Mouse (Mus musculus) right cerebral cortex, postnatal 14 days (tissue): Measurements from ENCODE around the gene Prss36.
A peak's percentile ranks its signal among the peaks of the same experiment; 100 is the strongest.
"Not testable (repeated sequence)": the region's sequence is repeated elsewhere in the genome, so short reads cannot be mapped to it uniquely, and the experiment has no call there.

Experiments used
- DNase-seq: peaks from one replicate; pipeline ENCODE4 v3.0.0; 2022

Prss36 gene

DNA sequence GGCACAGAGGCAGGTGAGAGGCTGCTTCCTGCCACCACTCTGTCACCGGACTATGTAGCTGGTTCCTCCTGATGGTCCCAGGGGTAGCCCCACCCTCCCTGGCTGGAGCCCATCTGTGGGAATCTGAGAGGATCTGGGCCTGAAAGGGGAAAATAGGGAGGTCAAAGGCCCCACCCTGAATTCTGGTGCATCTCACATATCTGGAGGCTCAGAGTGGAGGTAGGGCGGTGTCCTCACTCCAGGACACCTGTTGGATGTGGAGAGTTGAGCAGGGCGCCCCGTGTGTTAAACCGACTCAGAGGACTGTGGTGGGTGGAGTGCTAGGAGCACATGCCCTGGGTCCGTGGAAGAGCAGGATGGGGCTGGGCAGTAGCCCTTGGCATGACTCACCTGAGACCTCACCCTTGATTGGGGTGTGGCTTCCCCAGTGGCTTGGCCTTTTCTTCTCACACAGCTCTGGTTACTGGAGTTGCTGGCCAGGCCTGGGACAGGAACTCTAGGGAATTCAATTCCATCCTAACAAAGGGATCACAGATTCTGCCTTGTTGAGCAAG, at the start of gene Prss36:
Prss36 (minus strand) TSS at position 256 of the 554 bp plus-strand sequence.
- no peak for DNase-seq

DNA sequence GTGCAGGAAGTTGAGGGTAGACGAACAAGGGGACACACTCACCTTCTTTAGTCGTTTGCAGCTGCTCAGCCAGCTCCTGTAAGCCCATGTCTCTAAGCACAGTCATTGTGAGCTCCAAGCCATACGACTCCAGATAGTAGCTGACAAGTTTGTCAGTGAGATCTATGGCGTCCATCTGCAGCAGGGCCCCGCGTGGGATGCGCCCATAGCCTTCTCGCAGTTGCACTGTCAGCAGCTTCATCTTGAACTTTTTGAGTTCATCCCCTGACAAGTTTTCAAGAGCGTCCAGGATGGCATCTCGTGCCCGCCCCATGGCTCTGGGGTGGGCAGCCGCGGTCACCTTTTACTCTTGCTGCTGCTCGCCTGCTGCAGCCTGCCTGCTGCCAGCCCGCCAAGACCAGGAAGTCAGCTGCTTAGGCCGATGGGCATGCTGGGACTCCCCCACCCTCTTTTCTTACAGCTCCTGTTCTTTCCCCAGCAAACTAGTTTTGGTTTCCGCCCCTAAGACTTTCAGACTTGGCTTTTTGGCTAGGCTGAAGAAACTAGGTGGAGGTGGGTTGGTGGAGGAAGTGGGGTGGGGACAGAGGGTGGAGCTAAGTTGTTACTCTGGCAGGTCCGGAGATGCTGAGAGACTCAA, 46.9 kb upstream of the Prss36 start, which contains the start of gene Pycard:
Pycard (minus strand) TSS at position 527 of the 637 bp plus-strand sequence.
- DNase-seq: peak; percentile 24

DNA sequence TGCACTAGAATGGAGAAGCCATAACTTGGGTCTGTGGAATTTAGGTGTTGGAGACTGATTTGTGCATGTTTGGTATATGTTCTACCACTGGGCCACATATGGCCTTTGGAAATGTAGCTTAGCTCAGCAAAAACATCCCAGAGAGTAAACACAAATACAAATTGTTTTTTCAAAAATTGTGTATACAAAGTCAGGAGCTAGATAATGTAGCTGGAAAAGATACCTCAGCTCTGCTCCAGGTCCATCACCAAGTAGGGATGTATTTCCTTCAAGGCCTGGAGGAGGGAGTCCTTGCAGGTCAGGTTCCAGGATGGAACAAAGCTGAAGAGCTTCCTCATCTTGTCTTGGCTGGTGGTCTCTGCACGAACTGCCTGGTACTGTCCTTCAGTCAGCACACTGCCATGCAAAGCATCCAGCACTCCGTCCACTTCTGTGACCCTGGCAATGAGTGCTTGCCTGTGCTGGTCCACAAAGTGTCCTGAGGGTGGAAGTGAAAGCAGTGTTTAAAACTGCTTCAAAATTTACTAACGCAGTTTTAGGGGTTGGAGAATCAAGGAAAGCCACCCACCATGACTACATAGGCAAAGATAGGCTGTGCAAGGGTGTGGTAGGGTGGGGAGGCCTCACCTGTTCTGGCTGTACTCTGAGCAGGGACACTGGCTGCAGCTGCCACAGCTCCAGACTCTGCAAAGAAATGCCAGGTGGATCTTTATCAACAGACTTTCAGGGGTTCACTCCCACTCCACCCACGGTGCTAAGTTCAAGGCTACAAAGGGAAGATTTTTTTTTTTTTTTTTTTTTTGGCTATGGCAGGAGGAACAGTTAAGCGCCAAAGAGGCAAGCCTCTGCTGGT, 46.2 kb upstream of the Prss36 start:
- no peak for DNase-seq

DNA sequence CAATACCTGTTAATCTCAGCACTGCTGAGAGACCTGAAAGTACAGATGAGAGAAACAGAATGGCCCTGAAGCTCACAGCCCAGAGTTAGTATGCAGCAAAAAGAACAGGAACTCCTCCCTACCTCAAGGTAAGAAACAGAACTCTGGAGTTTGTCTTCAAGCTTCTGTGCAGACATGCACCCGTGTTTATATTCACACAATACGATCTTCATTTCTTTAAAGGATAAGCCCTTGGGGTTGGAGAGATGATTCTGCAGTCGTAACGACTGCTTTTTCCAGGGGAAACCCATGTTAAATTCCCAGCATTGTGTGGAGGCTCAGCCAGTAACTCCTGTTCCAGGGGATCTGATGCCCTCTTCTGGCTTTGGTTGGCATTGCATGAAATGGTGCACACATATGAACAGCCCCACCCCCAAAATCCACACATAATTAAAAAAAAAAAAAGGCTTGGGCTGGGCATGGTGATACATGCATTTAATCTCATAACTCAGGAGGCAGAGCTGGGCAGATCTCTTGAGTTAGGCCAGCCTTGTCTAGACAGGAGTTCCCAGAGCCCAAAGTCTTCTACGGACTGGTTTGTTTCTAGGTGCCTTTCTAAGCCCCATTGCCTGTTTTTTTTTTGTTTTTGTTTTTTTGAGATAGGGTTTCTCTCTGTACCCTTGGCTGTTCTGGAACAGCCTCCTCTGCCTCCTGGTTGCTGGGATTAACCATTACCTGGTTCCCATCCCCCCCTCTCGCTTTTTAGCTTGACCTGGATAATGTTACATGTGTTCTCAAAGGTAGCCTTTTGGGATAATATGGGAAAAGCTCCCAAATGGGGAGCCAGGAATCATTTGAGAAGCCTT, 45.3 kb upstream of the Prss36 start:
- DNase-seq: peak; percentile 80

DNA sequence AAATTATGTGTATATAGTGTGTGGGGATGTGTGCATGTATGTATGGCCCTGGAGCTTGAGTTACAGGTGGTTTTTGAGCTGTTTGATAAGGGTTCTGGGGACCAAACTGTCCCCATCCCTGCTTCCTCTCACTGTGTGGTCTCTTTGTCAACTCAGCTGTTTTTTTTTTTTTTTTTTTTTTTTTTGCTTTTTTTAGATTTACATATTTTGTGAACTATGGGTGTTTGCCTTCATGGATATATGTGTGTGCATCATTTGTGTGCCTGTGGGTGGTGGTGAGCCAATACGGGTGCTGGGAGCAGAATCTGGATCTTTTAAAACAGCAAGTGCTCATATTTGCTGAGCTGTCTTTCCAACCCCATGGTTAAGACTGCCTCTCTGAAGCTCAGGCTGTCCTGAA, 42.4 kb upstream of the Prss36 start:
- no peak for DNase-seq

DNA sequence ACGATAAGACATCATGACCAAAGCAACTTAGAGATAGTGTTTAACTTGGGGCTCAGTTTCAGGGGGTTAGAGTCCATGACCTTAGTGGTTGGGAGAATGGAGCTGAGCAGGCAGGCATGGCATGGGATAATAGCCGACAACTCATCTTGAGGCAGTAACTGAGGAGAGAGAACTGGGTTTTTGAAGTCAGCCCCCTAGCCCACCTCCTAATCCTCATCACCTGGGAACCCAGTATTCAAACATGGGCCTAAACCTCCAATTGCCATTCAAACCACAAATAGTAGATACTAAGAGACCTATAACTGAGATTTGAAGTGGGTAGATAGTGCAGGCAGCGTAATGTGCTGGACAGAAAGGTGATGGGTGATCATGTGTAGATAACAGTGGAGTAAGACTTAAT, 34.1 kb upstream of the Prss36 start:
- no peak for DNase-seq

DNA sequence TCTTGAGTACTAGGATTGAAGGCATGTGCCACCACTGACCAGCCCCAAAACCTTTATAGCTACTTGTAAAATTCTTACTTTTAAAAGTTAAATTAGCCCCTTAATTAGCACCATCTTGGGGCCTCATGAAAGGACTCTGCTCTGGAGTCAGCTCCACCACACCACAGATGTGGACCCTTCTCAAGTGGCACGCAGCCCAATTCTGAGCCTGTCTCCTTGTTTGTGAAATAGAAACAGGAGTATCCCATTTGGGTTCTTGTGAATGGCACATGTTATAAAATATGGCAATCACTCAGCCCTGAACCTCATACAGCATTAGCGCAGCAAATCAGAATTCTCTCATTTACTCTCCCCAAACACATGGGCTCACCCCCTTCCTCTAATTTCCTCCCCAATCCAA, 32.3 kb upstream of the Prss36 start:
- no peak for DNase-seq

DNA sequence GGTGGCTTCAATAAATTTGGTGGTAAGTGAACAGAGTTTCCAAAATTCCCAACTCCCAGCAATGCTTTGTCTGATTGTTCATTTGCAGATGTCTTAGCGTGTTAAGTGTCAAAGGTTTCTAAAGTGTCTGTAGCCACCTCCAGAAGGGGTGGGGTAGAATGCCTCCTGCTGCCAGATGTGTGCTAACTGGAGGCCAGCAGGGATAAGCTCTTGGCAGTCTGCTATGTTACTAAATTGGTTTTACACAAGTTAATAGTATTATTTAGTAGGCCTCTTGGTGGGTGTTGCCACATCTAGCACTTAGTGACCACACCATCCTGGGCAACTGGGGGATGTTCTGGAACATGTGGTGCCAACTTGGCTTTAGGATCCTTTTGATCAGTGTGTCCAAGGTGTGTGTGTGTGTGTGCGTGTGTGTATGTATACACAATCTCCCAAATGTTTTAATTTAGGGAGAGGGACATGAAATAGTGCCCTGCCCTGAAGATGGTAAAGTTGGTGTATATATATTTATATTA, 27.9 kb upstream of the Prss36 start:
- no peak for DNase-seq

DNA sequence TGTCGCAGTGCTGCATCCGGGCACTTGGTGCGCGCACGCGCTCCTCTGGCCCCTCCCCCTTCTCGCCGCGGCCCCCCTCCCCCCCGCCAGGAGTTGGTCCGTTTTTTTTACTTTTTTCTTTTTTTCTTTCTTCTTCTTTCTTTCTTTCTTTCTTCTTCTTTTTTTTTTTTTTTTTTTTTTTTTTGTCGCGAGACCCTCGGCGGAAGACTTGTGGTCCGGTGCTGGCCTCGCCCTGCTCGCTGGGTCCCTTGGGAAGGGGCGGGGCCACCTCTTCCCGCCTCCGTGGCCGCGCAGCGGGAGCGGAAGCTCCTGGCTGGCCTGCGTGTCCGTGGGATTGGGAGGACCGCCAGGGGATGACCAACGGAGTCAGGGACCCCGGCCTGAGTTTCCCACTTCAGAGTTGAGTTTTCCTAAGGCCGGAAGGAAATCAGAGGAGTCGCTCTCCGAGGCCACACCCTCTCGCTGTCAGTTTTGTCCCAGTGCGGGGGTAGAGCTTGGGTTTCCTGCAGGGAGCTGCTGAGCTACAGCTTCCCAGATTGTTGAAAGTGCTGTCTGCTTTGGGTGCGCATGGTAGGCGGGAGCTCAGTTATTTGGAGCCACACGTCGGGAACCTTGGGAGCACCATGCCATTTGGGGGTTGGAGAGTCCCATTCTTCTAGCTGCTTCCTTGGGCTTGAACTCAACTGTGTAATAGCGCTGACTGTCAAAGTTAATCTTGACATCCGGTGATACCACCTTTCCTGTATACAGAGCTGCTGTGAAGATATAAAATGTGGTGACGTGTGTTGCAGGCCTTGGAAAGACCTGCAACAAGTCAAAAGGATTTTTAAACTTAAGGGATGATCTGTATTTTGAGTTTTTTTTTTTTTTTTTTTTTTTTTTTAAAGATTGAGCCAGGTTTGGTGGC, 21.6 kb upstream of the Prss36 start:
- DNase-seq: peak; percentile 83

DNA sequence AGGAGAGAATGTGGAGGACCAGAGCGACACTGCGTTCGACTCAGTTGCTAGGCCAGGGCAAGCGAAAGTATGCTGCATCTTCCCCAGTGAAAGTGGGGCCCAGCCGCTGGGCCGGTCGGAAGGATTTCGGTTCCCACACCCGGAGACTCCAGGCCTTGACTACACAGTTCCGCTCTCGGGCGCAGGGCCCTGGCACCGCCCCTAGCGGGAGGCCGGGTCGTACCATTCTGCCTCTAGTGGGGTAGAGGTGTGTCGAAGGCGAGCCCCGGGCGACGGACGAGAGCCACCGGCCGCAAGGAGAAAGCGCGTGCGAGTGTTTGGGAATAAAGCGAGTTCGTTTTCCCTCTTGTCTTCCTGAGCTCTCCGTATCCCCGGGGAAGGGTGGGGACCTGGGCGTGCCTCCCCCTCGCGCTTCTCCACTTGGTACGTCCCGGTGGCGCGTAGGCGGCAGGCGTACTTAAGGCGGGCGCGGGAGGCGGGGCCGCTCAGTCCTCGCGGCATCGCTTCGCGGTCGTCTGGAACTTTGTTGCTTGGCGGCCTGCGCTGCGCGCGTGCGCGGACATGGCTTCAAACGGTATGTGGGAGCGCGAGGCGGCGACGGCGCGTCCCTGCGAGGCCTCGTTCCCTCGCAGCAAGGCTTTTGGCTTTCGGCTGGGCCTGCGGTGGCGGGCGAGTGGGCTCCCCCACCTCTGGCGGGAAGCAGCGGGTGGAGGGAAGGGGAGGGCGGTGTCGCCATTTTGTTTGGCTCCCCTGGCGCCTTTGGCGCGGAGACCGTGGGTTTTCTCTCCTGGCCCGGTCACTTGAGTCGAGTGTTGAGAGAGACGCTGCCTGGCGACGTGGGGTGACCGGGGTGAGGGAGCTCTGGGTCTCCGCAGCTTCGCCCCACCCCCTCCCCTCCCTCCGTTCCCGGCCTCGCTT, 20.7 kb upstream of the Prss36 start, which contains the start of gene Fus:
Fus (plus strand) TSS at position 454 of the 918 bp plus-strand sequence.
- peak; percentile 94 for DNase-seq

DNA sequence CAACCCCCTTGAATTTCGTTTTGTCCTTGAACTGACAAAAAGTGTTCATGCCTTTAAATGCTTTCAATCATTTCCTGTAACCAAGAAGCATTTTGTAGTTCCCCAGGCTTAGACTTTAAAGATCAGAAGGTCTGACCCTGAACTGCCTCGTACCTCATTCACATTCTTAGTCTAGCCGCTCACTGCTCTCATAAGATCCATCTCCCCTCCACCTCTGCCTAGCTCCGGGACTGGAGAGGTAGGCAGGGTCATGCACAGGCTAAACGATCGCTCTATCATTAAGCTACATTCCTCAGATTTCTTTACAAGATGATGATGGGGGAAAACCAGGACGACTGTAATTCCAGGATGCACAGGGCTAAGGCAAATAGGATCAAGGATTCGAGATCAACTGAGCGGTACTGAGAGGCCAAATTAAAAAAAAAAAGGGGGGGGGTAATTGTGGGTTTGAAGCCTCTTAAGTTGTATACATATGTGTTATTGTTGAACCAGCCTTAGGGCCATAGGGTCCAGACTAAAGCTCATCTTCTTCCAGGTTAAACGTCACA, 19.9 kb upstream of the Prss36 start:
- DNase-seq: no peak

DNA sequence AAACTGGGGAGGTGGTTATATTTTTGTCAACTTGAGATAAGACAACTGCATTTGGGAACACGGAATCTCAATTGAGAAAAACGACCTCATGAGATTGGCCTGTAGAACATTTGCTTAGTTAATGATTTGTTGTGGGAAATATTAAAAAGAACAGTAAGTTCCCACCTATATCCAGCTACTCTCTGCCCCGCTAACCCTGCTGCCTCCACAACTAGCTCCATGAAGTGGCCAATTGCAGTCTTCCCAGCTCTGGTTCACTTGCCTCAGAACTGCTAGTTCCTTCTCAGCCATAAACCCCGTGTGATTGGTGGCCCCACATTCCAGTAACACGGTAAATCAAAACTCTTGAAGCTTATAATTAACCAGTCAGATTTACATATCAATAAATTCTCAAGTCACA, 12.8 kb upstream of the Prss36 start:
- no peak for DNase-seq

DNA sequence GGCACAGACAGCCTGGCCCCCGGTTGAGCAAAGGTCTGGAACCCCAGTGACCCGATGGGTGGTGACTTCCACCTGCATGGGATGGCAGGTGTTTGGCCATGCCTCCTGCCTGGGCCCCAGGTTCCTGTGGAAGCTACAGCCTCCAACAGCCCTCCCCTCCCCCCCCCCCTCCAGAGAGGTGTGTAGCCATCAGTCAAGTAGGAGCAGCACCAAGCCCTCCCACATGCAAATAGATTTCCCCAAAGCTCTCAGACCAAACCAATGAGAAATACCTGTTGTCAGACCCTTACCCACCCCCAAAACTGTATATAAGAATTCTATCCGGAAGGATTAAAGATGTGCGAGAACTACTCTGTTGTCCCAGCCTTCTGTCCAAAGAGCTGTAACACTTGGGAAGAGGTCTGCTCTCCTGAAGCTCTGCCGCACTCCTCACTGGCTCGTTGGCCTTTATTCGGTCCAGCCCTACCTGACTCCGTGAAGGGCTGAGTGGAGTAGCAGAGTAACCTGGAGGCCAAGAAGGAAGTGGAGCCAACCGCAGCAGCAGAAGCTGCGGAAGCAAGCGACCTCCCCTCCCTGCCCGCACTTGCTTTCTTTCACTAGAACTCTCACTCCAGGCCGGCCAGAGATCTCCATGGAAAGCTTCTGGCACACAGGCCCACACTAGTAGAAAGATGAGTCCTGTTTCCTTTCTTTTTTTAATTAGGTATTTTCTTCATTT, 6.5 kb upstream of the Prss36 start:
- no peak for DNase-seq

DNA sequence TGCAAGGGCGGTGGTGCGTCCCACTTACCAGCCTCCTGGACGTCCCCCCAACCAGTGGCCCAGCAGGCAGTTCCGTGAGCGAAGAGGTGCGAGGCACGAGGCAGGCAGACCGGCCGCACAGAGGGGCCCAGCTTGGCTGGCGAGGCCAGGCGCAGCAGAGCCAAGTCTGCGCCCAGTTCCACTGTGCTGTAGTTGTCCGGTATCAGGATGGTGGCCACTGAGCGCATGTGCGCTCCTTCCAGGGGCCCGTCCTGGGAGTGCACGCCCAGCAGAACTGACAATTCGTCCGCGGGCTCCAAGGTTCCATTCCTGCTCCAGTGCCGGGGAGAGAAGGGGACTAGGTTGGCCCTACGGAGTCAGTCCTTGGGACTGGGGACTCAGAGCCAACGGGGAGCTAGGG, 1.9 kb downstream of the Prss36 start:
- no peak for DNase-seq

DNA sequence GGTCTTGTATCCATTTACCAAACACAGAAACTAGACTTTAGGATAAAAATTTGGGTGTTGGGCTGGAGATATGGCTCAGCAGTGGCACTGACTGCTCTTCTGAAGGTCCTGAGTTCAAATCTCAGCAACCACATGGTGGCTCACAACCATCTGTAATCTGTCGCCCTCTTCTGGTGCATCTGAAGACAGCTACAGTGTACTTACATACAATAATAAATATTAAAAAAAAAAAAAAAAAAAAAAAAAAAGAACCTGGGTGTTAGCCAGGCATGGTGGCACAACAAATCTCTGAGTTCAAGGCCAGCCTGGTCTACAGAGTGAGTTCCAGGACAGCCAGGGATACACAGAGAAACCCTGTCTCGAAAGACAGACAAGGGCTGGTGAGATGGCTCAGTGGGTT, 4.4 kb downstream of the Prss36 start:
- not testable (repeated sequence) for DNase-seq

DNA sequence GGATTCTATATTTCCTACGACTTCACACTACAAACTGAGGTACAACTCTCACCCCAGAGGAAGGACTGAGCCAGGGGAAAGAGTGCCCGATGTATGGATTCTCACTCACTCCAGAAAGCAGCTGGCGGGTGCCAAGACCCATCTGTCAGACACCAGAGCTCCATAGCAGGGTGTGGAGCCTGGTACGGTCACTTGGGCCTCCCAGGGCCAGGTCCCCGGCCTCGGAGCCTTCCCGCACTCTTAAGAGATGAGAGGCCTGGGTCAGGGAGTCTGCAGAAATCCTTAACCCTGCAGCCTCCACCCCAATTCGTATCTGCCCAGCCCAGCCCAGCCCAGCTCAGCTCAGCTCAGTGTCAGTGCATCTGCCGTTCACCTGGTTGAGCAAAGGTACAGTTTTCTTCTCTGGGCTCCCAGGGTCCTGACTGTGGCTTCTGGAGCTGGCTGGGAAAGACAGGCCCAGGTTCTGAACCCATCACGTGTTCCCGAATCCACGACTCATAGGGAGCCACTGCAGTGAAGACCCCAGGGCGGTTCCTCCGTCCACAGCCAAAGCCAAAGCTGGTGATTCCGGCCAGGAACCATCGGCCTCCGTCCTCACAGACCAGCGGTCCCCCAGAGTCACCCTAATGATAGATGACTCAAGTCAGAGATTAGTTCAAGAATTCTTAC, 10.2 kb downstream of the Prss36 start:
- DNase-seq: no peak

DNA sequence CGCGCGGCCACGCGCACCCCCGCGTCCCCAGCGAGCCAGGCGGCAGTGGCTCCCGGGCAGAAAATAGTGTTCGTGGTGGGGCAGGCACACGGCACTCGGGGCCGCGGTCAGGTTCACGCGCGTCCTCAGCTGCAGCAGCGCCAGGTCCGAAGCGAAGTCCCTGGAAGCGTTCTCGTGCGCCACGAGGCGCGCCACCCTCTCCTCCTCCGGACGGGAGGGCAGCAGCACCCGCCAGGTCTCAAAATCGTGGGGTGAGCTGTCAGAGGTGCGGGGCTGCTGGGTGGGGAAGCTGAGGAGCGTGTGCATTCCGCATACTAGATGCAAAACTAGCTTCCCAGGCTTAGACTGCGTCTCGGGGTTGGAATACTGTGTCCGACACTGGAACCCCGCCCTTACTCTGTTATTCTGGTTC, 10.8 kb downstream of the Prss36 start:
- DNase-seq: no peak

DNA sequence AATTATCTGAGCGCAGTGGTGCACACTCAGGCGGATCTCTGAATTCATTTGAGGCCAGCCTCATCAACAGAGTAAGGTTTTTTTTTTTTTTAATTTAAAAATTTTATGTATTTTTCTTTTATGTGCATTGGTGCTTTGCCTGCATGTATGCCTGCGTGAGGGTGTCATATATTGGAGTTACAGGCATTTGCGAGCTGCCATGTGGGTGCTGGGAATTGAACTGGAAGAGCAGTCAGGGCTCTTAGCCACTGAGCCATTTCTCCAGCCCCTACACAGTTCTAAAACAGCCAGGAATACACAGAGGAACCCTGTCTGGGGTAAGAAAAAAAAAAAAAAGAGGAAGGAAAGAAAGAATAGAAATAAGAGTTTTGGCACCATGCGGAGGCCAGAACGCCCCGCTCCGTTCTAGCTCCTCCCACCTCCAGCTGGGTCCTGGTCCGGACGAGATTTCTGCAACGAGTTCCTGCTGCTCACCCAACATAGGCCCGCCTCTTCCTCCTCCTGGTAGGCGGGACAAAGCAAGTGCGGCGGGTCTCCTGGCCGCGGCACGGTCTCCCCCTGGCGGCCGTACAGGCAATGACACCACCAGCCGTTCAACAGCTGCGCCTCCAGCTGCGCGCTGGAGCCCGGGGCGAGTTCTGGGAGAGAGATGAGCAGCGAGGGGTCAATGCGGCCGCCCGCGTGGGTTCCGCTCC, 11.3 kb downstream of the Prss36 start:
- peak; percentile 93 for DNase-seq
